Mouse (Mus musculus): ENCODE data around the gene Cacng4.

DNA sequence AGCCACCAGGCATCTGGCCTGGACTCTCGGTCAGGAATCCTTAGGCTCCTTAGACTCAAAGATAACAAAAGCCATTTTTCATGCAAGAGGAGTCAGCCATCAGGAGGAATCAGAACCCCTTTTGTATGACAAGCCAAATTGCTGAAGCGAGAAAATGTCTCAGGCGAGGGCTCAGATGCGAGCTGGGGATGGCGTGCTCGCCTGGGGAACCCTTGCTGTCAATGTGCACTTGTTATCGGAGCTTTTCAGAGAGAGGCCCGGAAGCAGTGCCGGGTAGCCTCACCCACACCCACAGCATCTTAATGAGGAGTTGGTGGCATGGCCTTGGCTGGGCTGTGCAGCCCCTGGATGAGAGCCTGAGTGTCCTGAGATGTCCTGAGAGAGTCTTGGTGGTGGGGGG lies 15.5 kb downstream of the Cacng4 start:
- TF ChIP-seq CTCF (IDR thresholded peaks at IDR 0.05; ENCODE audit: borderline replicate concordance, extremely low read depth, insufficient read depth, insufficient read length) (no peak), POLR2A (IDR thresholded peaks at IDR 0.05; ENCODE audit: borderline replicate concordance, extremely low read depth, insufficient read depth, insufficient read length, poor library complexity, severe bottlenecking) (no peak)
